Mouse (Mus musculus): ENCODE results near the gene Parp12.

DNA sequence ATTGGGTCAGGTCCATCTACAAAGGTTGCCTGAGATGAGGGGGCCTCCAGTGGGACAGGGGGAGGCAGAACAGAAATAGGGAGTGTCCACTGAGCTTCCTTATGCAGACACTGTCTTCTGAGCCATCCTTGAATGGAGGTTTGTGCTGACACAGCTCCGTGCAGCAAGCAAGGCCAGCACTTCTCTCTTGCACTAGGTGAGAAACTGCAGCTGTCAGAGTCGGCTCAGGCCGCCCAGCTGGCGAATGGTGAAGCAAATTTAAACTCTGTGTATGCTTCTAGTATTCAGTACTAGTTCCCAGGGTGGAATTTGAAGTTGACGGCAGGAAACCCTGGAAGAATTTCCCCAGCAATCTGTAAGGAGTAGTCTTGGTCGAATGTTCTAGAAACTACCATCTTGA lies 67.3 kb downstream of the Parp12 start:
- TF ChIP-seq CTCF (IDR thresholded peaks at IDR 0.05; ENCODE audit: low read depth, low read length) (no peak), GATA1 (IDR thresholded peaks at IDR 0.05; ENCODE audit: borderline replicate concordance, low read length) (no peak), GATA2 (IDR thresholded peaks at IDR 0.05; ENCODE audit: borderline replicate concordance, low read depth, low read length) (no peak), TAL1 (conservative IDR thresholded peaks at IDR 0.05; ENCODE audit: low read depth, low read length) (no peak), POLR2AphosphoS5 (IDR thresholded peaks at IDR 0.05; ENCODE audit: insufficient replicate concordance, low read depth, low read length) (no peak)

Data from G1E (cell line).